Mouse (Mus musculus): ENCODE measurements around the gene Wdr60.

DNA sequence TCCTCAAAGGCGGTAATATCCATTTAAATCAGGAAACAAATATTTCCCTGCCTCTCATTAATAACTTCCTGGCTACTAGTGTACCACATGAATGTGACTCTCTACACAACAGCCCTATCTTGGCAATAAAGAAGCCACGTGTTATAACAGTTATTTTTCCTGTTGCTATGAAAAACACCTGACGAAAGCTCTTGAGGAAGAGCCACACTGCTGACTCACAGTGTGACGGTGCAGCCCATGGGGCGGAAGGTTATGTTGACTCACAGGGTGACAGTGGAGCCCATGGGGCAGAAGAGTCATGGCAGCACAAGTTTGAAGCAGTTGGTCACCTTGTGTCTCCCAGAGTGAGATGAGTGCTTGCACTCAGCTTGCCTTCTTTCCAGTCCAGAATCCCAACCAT is 6.6 kb upstream of the Wdr60 start:
- no peak for TF ChIP-seq POLR2A (IDR thresholded peaks at IDR 0.05; ENCODE audit: low read depth, low read length)
- TF ChIP-seq CTCF (conservative IDR thresholded peaks at IDR 0.05 in 1 of 2, IDR thresholded peaks at IDR 0.05 in 1 of 2; ENCODE audit: low read depth in 2 of 2, low read length in 2 of 2) = no peak
- TF ChIP-seq POLR2AphosphoS2 (IDR thresholded peaks at IDR 0.05; ENCODE audit: low read depth, low read length) = no peak
- TF ChIP-seq EP300 (IDR thresholded peaks at IDR 0.05; ENCODE audit: low read length) = no peak
- no peak for TF ChIP-seq USF1 (IDR thresholded peaks at IDR 0.05; ENCODE audit: low read depth, low read length)

Data from CH12.LX (cell line).